Mouse (Mus musculus): ENCODE data around the gene Lrig1. TPM values are rescaled to one million over a fixed set of nuclear protein-coding genes. Genes with fewer than 3 reads are reported as not detected.
A peak's percentile ranks its signal among the peaks of the same experiment; 100 is the strongest.

The Lrig1 gene
- polyA plus RNA-seq, 1 experiment from 2014 or later = 15.2 TPM

DNA sequence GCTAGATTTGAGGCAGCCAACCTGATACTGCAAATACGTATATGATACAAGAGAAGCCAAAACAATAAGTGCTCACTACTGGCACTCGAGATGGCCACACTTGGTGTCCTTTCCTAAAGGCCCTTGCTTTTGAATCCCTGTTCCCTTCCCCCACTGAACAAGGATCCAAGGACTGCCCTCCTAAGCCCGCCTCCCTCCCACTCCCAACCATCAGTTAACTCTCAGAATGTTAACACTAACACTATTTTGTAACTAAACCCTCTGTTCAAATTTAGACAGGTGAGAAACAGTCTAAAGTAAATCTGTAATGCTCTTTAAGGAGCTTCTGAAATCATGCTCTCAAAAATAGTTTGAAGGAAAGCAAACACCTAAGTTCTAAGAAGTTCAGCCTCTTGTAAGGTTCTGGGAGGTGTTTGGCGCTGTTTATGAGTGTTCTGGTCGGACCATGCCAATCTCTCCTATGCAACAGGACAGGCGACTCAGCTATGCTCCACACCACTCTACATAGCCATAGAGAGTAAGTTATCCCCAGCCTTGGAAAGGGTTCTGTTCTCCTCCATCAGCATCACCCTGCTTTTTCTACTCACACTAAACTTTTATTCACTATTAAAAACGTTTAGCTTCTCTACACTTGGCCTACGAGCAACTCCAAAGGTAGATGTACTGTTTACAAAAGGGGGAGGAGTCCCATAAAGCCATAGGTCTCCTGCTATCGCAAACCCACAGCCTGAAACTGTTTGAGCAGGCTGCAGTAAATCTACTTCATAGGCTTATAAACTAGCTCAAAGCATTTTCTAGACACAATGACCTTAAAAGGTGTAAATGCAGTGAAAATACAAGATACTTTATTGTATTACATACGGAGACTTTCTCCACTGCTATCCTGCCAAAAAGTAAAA, 3.5 kb downstream of the Lrig1 start:
- H3K4me2 ChIP-seq (replicated peaks; ENCODE audit: low read depth) = peak overlapping the region; percentile 79
- H3K4me3 ChIP-seq (ENCODE audit: low read depth, low read length) = peak overlapping the region; percentile 89
- no peak for TF ChIP-seq CTCF (IDR thresholded peaks at IDR 0.05; ENCODE audit: low read depth)
- H3K9ac ChIP-seq (ENCODE audit: low read length) = peak overlapping the region; percentile 41
- H3K36me3 ChIP-seq (ENCODE audit: control insufficient read depth, insufficient read depth, low read length) = no peaks in the 10 kb centered on the region
- H3K9me3 ChIP-seq (ENCODE audit: control insufficient read depth, low read length) = no peaks in the 10 kb centered on the region
- DNase-seq (ENCODE audit: low spot score) = no peak
- H3K4me1 ChIP-seq (replicated peaks; ENCODE audit: control insufficient read depth, insufficient read depth) = peaks cover 20% of the 10 kb centered on the region
- WGBS = 24% methylated on average over 10 of the region's 10 CpGs
- H3K27me3 ChIP-seq (ENCODE audit: control insufficient read depth, insufficient read depth, low read length) = no peaks in the 10 kb centered on the region
- no peak for ATAC-seq (ENCODE audit: low FRiP score, low TSS enrichment)
- H3K27ac ChIP-seq (replicated peaks) = peak overlapping the region; percentile 41

DNA sequence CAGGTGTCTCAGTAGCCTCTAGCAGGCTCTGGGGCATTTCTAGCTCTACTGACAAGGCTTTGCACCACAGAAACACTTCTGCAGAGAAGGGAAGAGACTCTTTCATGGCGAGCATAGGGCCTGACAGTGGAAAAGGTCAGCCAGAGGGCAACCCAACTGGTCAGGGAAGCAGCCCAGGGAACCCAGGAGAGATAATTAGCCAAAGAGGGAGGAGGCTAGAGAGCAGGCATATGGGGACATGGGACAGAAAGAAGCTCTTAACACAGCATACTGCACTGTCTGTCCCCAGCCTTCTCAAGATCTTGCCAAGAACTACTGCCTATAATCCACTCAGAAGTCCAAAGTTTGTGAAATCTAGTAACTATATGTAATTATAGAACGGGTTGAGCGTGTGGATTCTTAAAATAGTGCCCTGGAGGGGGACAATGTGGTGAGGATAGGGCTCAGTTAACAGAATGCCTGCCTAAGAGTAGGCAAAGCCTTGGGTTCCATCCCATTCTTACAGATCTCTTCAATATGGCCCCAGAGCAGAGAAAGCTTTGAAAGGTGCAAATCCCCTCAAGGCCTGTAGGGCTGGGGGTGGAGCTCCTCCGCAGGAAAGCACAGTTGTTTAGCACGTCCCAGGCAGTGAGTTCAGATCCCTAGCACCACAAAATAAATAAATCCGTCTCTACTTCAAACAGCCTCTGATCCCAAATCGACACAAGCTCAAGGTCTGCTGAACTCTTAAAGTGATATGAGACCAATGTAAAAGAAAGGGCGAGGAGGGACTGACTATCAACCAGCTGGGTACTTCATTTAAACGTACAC, 4.6 kb downstream of the Lrig1 start:
- Histone ChIP-seq H3K27me3 (ENCODE audit: control insufficient read depth, insufficient read depth, low read length) (no peaks in the 10 kb centered on the region), H3K4me2 (replicated peaks; ENCODE audit: low read depth) (peak overlapping the region; percentile 79)
- WGBS = 33% methylated on average over 9 of the region's 9 CpGs

DNA sequence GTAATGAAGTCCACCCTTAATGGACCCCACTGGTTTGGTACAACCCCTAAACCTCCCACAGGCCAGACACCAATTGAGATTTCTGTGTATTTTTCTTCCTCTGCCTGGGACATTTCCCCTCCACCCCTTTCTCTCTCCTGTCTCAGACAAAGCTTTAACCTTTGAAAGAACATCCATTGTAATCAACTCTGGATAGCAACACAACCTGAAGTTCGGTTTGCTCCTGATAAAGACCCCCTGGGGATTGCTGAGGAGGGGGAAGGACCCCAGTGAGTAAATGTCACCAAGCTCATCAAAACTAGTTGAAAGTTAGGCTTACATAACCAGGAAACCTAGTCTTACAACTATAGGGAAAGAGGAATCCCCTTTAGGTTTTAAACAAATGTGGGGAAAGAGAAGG, 5.5 kb downstream of the Lrig1 start:
- Histone ChIP-seq H3K4me3 (ENCODE audit: low read depth, low read length) (no peak overlapping the region), H3K27me3 (ENCODE audit: control insufficient read depth, insufficient read depth, low read length) (no peaks in the 10 kb centered on the region), H3K9me3 (ENCODE audit: control insufficient read depth, low read length) (no peaks in the 10 kb centered on the region), H3K27ac (replicated peaks) (no peak overlapping the region), H3K4me2 (replicated peaks; ENCODE audit: low read depth) (peak overlapping the region; percentile 79; the same call in 1 of the 2 replicates), H3K4me1 (replicated peaks; ENCODE audit: control insufficient read depth, insufficient read depth) (peaks cover 29% of the 10 kb centered on the region), H3K9ac (ENCODE audit: low read length) (no peak overlapping the region), H3K36me3 (ENCODE audit: control insufficient read depth, insufficient read depth, low read length) (no peaks in the 10 kb centered on the region)
- no peak for ATAC-seq (ENCODE audit: low FRiP score, low TSS enrichment)
- TF ChIP-seq EP300 (optimal IDR thresholded peaks at IDR 0.05) (no peak), CTCF (IDR thresholded peaks at IDR 0.05; ENCODE audit: low read depth) (no peak)
- WGBS = 24% methylated on average over 1 of the region's 1 CpGs
- DNase-seq (ENCODE audit: low spot score) = no peak

More for the DNA sequence above, 4.6 kb downstream of the Lrig1 start:
- TF ChIP-seq CTCF (IDR thresholded peaks at IDR 0.05; ENCODE audit: low read depth) (peak; percentile 38), EP300 (optimal IDR thresholded peaks at IDR 0.05) (no peak)
- DNase-seq (ENCODE audit: low spot score) = no peak
- Histone ChIP-seq H3K27ac (replicated peaks) (peak overlapping the region; percentile 19), H3K9me3 (ENCODE audit: control insufficient read depth, low read length) (no peaks in the 10 kb centered on the region), H3K4me1 (replicated peaks; ENCODE audit: control insufficient read depth, insufficient read depth) (peaks cover 21% of the 10 kb centered on the region), H3K4me3 (ENCODE audit: low read depth, low read length) (0 out of 2 replicates have a peak overlapping the region, but pooled peaks have one; percentile 15), H3K9ac (ENCODE audit: low read length) (no peak overlapping the region), H3K36me3 (ENCODE audit: control insufficient read depth, insufficient read depth, low read length) (no peaks in the 10 kb centered on the region)
- no peak for ATAC-seq (ENCODE audit: low FRiP score, low TSS enrichment)

DNA sequence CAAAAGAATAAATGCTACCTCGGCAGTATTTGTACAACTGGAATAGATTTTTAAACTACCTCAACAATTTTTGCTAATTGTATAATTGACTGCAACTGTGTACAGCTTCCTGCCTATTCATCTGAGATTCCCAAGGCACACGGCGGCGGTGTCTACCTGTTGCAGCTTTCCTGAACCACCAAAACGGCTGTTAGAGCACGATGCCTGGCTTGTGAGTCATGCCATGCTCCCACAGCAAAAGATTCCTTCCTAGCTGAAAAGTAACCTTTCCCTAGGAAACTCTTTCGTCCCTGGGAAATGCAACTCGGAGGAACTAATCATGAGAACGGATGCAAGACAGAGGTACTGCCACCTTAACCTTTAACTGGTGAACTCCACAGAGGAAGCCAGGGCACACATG, 6.9 kb downstream of the Lrig1 start:
- H3K4me2 ChIP-seq (replicated peaks; ENCODE audit: low read depth) = peak overlapping the region; percentile 79; the same call in 1 of the 2 replicates
- TF ChIP-seq CTCF (IDR thresholded peaks at IDR 0.05; ENCODE audit: low read depth) (peak; percentile 22; the same call in 1 of the 2 replicates), EP300 (optimal IDR thresholded peaks at IDR 0.05) (no peak)
- H3K27me3 ChIP-seq (ENCODE audit: control insufficient read depth, insufficient read depth, low read length) = no peaks in the 10 kb centered on the region
- DNase-seq (ENCODE audit: low spot score) (no peak), ATAC-seq (ENCODE audit: low FRiP score, low TSS enrichment) (no peak)
- H3K4me1 ChIP-seq (replicated peaks; ENCODE audit: control insufficient read depth, insufficient read depth) = peaks cover 31% of the 10 kb centered on the region
- WGBS = 36% methylated on average over 9 of the region's 9 CpGs
- H3K9me3 ChIP-seq (ENCODE audit: control insufficient read depth, low read length) = no peaks in the 10 kb centered on the region
- H3K9ac ChIP-seq (ENCODE audit: low read length) = no peak overlapping the region
- H3K4me3 ChIP-seq (ENCODE audit: low read depth, low read length) = no peak overlapping the region
- H3K36me3 ChIP-seq (ENCODE audit: control insufficient read depth, insufficient read depth, low read length) = no peaks in the 10 kb centered on the region
- peak overlapping the region; percentile 49; the same call in 1 of the 2 replicates for H3K27ac ChIP-seq (replicated peaks)

DNA sequence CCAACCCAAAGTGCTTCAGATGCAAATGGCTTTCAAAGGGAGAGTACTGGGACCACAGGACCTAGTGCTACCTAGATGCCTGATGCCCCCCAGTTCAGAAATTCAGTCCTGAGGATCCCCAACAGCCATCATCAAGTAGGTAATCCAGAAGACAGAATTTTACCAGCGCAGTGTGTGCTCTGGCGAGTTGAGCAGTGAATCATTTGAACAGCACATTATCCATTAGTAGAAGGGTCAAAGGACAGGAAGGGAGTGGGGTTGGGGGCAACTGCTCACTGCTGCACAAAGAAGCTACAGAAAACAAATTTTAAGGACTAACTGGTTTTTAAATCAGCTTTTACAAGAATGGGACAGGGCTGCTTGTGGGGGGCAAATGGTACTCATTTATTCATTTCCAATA, 8.0 kb downstream of the Lrig1 start:
- peak overlapping the region; percentile 49; the same call in 1 of the 2 replicates for H3K27ac ChIP-seq (replicated peaks)

More for the DNA sequence above, 8.0 kb downstream of the Lrig1 start:
- H3K9ac ChIP-seq (ENCODE audit: low read length) = no peak overlapping the region
- ATAC-seq (ENCODE audit: low FRiP score, low TSS enrichment) (no peak), DNase-seq (ENCODE audit: low spot score) (no peak)
- peaks cover 34% of the 10 kb centered on the region for H3K4me1 ChIP-seq (replicated peaks; ENCODE audit: control insufficient read depth, insufficient read depth)
- peak overlapping the region; percentile 32; the same call in 1 of the 2 replicates for H3K4me2 ChIP-seq (replicated peaks; ENCODE audit: low read depth)
- no peaks in the 10 kb centered on the region for H3K36me3 ChIP-seq (ENCODE audit: control insufficient read depth, insufficient read depth, low read length)
- WGBS = 48% methylated on average over 2 of the region's 2 CpGs
- H3K9me3 ChIP-seq (ENCODE audit: control insufficient read depth, low read length) = no peaks in the 10 kb centered on the region
- H3K27me3 ChIP-seq (ENCODE audit: control insufficient read depth, insufficient read depth, low read length) = no peaks in the 10 kb centered on the region
- TF ChIP-seq CTCF (IDR thresholded peaks at IDR 0.05; ENCODE audit: low read depth) (no peak), EP300 (optimal IDR thresholded peaks at IDR 0.05) (no peak)
- H3K4me3 ChIP-seq (ENCODE audit: low read depth, low read length) = no peak overlapping the region
